Mouse (Mus musculus) activated CD4-positive, CD25-positive, alpha-beta regulatory T cell, adult 4 months (primary cell): ENCODE data around the gene Slc16a5. TPM values are rescaled to one million over a fixed set of nuclear protein-coding genes. Genes with fewer than 3 reads are reported as not detected.
"Not testable (repeated sequence)": the region's sequence is repeated elsewhere in the genome, so short reads cannot be mapped to it uniquely, and the experiment has no call there.

ENCODE experiments used
- ATAC-seq: one replicate; pipeline ENCODE4 v1.8.0; 2017
- polyA plus RNA-seq, 2 experiments: library from polyadenylated mRNA; unstranded; fragments of 100-300 nt; shearing (Covaris generic); gene quantifications; one replicate each; pipeline ENCODE4 v1.2.1; 2017

Slc16a5 gene
- polyA plus RNA-seq, 2 experiments from 2014 or later: 2.9 to 3.1 TPM

DNA sequence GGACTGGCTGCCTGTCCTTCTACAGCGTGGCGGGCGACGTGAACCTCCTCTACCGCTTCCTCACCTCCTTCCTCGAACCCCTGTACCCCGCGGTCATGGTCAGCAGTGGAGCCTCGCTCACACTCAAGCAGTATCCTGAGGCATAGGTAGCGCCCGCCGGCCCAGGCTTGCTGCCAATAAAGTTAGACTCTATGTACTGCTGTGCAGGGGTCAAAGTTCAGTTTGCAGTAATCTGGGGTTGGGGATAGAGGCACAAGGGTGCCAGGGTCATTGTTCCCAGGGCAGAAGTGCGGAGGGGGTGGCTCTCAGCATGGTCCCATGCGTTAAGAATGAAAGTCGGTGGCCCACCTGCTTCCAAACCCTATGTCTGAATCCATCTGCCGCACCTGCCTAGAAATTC is 14.2 kb upstream of the Slc16a5 start:
- ATAC-seq: no peak

DNA sequence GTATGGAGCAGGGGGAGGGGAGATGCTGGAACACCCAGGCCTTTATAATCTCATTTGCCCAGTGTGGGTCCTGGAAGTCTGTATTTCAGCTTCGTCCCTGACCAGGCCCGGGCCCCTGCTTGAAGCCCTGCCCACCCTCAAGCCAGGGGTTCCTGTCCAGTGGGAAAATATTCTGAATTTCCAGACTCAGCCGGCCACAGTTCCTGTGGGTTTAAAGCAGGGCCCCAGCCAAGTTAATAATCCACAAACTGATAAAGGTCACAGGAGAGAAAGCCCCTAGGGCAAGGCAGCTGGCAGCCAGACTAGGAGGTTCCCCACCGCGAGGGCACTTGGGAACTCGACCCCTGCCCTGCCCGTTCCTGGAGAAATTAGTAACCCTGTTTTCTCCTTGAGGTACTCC is 13.3 kb upstream of the Slc16a5 start:
- no peak for ATAC-seq

DNA sequence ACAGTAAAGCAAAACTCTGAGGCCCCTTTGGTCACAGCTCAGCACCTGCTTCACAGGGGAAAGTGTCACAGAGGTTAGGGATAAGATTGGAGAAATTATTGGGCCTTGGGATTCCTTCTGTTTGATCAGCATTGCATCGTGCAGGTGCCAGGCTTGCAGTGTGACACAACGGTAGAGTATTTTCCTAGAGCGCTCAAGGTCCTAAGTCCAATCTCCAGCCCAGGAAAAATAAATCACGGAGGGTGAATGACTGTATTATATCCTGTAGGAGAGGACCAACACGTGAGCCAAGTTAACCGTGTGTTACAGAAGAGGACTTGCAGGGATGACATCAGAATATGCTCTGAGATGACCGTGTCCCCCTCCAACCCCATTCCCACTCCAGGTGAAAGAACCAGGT is 12.1 kb upstream of the Slc16a5 start:
- no peak for ATAC-seq

DNA sequence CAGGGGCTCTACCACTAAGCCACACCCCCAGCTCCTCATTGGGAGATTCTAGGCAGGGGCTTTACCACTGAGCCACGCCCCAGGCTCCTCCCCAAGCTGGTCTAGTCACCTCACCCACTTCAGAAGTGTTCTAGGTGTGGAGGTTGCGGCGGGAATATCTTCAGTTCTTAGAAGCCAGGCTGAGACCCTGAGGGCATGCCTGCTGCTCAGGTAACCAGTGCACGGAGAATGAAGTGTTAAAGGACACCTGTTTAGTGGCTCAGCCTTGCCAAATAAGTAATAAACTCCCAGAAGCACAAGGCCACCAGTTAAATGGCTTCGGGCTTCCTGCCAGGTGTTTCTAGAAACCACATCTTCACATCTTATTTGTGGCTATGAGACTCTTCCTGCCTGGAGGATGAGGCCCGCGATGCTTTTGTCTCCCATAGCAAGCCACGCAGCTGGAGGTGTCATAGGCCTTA is 10.5 kb upstream of the Slc16a5 start:
- ATAC-seq: peak; percentile 96

DNA sequence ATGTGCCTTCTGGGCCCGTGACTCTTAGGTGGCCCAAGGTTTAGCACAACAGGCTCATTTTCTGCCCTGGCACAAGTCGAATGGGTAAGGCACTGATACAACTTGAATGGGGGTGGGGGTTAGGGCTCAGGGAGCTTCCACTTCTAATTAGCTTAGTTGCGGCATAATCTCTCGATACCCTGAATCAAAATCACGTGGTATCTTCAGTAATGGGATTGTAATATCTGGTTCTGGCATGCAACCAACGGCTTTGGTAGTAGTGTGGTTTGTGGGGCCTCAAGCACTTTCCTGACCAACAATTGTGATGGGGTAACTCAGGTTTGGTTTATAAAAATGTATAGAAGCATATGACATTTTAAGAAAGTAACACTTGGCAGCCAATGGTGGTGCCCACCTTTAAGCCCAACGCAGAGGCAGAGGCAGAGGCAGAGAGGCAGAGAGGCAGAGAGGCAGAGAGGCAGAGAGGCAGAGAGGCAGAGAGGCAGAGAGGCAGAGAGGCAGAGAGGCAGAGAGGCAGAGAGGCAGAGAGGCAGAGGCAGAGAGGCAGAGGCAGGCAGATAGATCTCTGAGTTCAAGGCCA is 9.9 kb upstream of the Slc16a5 start:
- no peak for ATAC-seq

DNA sequence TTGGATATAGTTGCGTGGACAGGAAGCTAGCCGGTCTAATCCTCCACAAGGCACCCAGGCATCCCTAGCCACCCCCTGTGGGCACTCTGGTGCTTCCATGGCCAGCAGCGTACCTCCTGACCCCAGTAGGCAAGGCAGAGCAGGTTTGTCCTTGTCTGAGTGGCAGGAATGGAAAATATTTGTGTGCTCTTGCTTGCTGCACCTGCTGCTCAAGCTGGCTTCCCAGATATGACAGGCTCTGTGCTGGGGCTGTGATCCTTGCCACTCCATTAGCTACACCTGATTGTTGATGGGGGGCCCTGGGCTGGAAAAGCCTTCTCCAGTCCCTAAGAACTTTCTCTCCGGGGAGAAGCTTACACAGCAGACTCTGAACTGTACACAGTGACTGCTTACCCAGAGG is 9.0 kb upstream of the Slc16a5 start:
- no peak for ATAC-seq

DNA sequence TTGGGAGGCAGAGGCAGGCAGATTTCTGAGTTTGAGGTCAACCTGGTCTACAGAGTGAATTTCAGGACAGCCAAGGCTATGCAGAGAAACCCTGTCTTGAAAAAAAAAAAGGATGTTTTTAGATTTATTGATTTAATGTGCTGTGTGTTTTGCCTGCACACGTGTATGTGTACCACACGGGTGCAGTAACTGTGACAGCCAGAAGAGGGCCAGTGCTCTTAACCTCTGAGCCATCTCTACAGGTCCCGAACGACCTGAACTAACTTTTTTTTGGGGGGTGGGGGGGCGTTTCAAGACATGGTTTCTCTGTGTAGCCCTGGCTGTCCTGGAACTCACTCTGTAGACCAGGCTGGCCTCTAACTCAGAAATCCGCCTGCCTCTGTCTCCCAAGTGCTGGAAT is 7.5 kb upstream of the Slc16a5 start:
- not testable (repeated sequence) for ATAC-seq

DNA sequence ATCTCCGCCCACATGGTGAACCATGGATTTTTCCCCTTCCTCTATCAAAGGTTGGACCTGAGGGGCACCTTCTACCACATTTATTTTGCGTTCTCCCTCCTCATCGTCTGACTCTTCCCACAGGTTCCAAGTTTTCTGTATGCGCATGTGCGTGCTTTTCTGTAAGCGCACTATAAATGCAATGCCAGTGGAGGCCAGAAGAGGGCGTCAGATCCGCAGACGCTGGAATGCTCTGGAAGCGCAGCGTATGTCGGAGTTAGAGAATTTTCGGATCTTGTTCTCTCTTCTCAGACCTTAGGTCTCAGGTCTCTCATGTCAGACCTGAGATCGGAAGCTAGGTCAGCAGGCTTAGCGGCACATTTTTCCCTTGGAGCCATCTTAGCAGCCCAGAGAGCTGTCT is 6.7 kb upstream of the Slc16a5 start:
- no peak for ATAC-seq

DNA sequence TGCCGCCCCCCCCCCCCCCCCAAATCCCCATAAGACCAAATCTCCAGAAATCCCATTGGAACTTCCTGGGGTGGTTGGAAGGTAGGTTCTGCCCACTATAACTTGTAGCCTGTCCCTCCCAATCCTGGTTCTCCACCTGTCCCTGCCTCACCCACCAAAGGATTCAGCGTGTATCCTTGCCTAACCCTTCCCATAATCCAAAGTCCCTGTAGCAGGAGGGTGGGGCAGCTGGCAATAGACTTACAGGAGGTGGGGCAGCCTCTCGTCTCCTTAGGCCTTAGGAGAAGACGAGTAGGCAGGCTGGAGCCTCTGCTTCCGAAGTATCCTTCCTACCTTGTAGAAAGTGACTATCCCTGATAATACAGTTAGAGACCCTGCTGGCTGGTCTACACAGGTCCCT is 6.1 kb upstream of the Slc16a5 start:
- no peak for ATAC-seq

DNA sequence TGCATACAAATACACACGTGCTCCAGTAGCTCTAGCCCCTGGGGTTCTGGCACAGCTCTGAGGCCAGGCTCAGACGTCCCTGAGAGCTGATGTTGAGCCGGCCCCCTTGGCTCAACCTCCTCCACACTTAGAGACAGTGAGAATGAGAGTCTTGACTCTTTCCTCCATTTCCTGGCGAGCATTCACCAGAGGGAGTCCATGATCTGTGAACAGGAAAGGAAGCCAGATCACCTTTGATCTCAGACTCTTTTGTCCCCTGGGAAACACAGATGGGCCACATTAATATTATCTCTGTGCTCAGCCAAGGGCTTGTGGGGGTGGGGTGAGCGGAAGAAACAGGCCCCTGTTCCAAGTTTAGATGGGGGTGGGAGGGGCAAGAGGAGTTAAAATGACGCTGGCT is 4.9 kb upstream of the Slc16a5 start:
- no peak for ATAC-seq

DNA sequence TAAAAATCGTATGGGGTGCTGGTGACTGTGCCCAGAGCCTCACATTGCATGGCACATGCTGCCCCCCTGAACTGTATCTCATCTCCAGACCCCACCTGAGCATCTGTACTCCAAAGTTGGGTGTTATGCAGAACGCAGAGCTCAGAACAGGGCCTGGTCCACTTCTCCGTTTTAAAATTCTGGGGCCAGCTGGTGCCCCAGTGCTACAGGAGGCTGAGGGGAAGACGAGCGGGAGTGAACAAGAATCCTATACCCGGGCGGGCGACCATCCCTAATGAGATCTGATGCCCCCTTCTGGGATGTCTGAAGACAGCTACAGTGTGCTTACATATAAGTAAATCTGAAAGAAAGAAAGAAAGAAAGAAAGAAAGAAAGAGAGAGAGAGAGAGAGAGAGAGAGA is 1.3 kb upstream of the Slc16a5 start:
- ATAC-seq: no peak

DNA sequence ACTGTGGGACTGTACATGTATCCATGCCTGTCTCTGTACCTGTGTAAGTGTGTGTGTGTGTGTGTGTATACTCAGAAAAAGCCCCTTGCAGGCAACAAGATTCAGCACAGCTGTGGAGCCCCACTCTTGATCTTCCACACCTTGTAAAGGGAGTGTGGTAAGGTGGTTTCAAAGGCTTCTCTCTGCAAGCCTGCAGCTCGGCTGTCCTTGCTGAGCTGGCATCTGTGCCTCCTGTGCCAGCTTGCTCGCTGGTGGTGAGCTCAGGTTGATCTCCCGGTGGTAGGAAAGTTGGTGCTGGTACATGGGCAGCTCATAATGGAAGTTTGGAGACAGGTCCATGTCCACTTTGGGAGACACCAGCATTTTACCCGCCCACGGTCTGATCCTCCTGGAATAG is 430 bp upstream of the Slc16a5 start:
- no peak for ATAC-seq

DNA sequence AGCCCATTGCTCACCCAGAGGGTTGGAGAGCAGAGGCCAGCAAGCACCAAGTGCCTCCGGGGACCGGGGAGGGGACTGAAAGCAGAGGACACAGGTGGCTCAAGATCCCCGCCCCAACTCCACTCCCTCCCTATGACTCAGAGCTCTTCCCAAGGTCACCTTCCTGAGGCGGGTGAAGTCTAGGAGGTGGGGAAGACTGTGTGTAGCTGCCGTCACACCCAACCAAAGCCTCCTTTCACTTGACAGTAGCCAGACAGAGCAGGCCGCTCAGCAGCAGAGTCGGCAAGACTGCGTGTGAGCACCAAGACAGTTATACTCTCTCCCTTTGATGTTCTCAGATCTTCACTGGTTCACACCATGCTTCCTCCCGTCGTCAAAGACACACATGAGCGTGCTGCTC is 1.1 kb downstream of the Slc16a5 start:
- ATAC-seq: peak; percentile 64

DNA sequence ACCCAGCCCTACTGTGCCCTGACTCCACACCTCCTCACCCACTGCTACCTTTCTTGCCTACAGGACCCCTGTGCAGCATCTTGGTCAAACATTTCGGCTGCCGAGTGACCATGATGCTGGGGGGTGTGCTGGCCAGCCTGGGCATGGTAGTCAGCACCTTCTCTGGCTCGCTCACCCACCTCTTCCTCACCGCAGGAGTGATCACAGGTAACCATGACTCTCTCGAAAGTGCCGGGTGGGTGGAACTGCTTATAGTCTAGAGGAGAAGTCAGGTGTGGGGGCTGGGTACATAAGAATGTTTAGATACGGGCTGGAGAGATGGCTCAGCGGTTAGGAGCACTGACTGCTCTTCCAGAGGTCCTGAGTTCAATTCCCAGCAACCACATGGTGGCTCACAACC is 2.6 kb downstream of the Slc16a5 start:
- no peak for ATAC-seq

DNA sequence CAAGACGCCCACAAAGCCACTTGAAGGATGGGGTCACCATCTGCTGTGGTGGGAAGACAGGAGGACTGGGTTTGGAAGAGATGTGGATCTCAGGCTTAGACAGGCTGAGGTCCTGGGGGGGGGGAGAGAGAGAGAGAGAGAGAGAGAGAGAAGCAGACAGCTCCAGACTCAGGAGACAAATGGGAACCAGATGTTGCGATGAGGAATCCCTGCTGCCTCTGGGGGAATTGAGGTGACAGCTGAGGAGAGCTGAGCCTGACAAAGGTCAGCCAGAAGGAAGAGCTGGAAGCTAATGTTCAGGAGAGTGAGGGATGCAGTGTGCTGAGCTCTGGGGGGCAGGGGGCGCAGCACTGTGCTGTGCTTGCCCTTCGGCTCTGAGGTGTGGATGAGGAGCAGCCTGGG is 4.9 kb downstream of the Slc16a5 start:
- no peak for ATAC-seq

DNA sequence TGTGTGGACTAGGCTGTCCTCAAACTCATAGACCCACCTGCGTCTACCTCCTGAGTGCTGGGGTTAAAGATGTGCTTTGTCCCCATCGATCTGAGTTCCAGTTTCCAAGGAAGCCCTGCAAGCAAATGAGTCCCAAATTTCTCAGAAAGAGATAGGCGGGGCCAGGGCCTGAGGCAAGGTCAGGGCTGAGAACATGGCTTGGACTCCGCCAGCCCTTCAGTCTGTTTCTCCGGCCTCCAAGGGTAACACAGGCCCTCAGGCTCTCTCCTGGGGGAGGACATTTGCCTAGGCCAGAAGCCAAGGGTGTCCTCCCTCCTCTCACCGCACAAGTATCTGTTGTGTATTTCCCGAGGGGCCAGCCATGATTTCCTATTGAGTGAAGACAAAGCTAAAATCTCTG is 9.9 kb downstream of the Slc16a5 start:
- no peak for ATAC-seq

DNA sequence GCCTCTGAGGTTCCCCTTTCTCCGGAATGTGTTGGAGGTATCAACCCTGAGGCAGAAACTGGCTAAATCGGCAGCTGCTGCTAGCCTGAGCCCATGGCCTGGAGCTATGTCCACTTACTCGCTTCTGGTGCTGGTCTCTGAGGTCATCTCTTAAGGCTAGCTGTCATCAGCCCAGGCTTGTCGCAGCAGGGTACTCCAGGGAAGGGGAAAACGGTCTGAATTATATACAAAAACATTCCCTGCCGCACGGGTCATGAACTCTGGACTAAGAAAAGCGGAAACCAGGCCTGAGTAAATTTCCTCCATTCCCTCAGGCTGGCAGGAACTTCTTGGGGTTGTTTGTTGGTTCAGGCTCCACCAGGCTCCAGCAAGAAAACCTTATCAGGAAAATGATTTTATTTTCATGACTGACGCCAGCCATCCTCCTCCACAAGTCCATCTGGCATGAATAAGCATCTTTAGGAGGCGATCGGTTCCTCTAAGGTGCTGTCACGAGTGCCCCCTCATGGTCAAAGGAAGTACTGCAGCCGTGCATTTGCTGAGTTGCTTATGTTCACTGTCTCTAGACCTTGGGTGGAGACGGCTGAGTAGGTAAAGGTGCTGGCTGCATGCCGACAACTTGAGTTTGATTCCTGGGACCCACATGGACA is 11.5 kb downstream of the Slc16a5 start:
- ATAC-seq: no peak

DNA sequence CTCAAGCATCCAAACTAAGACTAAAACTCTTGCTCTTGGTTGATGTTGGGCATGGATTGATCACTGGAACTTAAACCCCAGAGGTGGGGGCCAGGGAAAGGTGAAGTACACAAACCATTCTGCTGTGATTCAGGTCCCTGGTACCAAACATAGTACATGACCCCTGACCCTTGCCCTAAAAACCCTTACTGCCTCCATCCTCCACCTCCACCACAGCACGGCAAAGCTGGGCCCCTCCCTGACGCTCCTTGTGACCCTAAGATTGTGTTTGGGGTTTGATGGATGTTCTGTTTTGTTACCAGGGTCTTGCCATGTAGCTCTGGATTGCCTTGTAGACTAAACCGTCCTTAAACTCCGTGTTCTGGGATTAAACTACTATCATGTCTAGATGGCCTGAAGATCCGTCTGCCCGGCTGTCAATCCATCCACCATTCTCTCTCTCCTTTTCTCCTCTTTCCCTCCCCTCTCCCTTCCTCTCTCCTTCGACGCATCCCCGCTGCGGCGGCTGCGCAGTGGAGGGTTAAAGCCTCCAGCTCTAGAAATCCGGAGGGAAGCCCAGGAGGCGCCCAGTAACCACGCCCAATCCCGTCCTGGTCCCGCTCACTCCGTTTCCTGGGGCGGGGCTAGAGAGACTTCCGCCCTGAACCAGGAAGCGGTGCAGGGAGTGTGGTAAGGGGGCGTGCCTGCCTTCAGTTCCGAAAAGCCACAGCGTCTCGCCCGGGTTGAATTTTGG is 12.9 kb downstream of the Slc16a5 start, which contains the start of gene Armc7:
TSS of gene Armc7 (plus strand) at position 643 of the 733 bp plus-strand sequence.
- peak; percentile 90 for ATAC-seq

DNA sequence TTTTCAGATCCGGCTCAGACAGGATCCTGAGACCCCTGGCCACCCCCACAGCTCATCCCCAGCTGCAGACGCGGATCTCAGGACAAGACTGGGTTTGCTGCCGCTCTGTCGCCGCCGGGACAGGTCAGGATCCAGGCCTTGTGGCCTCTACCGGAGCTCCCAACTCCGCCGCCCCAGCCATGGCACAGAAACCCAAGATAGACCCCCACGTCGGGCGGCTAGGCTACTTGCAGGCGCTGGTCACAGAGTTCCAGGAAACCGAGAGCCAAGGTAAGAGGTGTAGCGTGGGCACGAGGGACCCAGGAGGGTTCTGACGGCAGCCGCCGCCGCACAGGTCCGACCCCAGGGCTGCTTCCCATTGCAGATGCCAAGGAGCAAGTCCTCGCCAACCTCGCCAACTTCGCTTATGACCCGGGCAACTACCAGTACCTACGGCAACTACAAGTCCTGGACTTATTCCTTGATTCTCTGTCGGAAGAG is 13.5 kb downstream of the Slc16a5 start:
- no peak for ATAC-seq

DNA sequence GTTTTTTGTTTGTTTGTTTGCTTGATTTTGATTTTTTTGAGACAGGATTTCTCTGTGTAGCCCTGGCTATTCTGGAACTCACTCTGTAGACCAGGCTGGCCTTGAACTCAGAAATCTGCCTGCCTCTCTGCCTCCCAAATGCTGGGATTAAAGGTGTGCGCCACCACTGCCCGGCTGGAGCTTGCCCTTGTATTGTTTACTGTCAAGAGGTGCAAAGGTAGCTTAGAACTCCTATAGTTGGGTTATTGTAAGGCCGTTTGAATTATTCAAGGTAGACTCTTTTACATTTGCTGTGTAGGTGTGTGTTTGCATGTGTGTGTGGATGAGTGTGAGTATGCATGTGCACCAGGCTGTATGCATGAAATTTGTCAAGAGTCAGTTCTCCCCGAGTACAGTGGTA is 14.4 kb downstream of the Slc16a5 start:
- ATAC-seq: not testable (repeated sequence)

DNA sequence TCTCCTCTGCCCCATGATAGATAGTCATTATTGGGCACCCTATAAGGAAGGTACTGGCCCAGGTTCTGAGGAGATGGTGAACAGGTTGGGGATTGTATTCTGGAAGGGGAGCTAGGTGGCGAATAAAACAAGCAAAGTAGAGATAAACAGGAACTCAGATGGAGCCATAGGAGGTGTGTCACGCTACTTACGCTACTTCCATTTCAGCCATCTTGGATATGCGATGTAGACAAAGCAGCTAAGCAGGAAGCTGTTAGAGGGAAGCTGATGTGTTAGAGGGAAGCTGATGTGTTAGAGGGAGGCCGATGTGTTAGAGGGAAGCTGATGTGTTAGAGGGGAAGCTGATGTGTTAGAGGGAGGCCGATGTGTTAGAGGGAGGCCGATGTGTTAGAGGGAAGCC is 15.1 kb downstream of the Slc16a5 start:
- peak; percentile 20 for ATAC-seq

DNA sequence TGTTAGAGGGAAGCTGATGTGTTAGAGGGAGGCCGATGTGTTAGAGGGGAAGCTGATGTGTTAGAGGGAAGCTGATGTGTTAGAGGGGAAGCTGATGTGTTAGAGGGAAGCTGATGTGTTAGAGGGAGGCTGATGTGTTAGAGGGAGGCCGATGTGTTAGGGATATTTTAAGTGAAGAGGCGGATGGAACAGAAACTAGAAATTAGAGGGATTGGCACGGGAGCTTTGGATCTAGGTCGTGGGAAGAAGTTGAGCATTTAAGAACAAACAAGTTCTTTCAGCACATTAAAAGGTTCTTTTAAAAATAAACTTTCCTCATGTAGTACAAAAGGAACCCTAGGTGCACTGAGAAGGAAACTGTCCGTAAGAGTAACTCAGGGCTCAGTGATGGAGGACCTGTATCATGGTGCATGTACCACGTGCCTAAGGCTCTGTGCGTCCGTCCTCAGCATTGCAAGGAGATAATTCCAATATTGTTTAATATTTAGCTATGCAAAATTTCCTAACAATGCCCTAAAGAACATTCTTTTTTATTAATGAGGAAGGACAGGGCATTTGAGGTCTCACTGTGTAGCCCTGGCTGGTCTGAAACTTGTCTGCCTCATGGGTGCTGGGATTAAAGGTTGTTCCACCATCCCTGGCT is 16.1 kb downstream of the Slc16a5 start:
- ATAC-seq: no peak

DNA sequence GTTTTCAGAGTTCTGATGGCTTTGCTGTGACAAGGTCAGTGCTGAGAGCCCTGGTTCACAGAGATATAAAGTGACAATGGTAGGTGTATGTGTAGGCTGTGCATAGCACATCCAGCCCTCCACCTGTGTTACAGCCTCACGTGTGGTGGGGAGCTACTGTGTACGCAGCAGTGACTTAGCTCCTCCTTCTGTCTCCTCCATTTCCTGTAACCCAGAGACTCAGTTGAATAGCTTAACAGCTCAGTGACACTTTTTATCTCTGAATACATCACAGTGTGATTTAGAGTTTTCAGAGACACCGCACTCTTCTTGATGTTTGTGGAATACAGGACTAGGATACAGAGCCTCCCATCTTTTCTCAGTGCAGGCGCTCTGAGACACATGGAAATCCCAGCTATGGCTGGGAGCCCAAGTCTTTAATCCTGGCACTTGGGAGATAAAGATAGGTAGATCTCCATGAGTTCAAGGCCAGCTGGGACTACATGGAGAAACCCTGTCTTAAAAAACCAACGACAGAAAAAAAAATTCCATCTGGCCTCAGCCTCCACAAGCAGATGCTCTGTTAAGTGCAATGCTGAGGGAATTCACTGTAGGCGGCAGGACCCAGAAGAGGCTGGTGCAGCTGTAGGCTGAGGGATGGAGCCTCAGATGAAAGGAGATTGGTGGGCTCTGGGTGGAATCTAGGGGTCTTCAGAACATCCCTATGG is 19.4 kb downstream of the Slc16a5 start:
- ATAC-seq: peak; percentile 85
